Mouse (Mus musculus): Measurements from ENCODE around the gene Ippk. TPM values are rescaled to one million over a fixed set of nuclear protein-coding genes. Genes with fewer than 3 reads are reported as not detected.

Gene Ippk
- polyA plus RNA-seq, 1 experiment from 2014 or later, result 19.5 TPM

Other genes starting within 250 kb of the Ippk start
- gene Ninj1, start 233.8 kb upstream of the Ippk start, polyA plus RNA-seq (2016; fragmentation: Nextera tagmentation; extraction: Ambion mirVana), result 26.3 and 28.3 TPM in 2 replicates
- gene Card19, start 205.2 kb upstream of the Ippk start, polyA plus RNA-seq (2016; fragmentation: Nextera tagmentation; extraction: Ambion mirVana), result 25.8 and 27.4 TPM in 2 replicates
- gene Susd3, start 172.5 kb upstream of the Ippk start, polyA plus RNA-seq (2016; fragmentation: Nextera tagmentation; extraction: Ambion mirVana), result 1.4 and 1.6 TPM in 2 replicates
- gene Fgd3, start 100.9 kb upstream of the Ippk start, polyA plus RNA-seq (2016; fragmentation: Nextera tagmentation; extraction: Ambion mirVana), result 0.98 TPM in 2 replicates
- gene Bicd2, start 79.7 kb upstream of the Ippk start, polyA plus RNA-seq (2016; fragmentation: Nextera tagmentation; extraction: Ambion mirVana), result 31.8 and 32.0 TPM in 2 replicates
- gene Tes3-ps, start 72.1 kb downstream of the Ippk start, polyA plus RNA-seq (2016; fragmentation: Nextera tagmentation; extraction: Ambion mirVana), result 1.1 and 1.5 TPM in 2 replicates
- 0.52 and 0.63 TPM in 2 replicates for gene Ecm2, start 83.6 kb downstream of the Ippk start, polyA plus RNA-seq (2016; fragmentation: Nextera tagmentation; extraction: Ambion mirVana)
- 0.07 and 0.17 TPM in 2 replicates for gene Aspn, start 123.2 kb downstream of the Ippk start, polyA plus RNA-seq (2016; fragmentation: Nextera tagmentation; extraction: Ambion mirVana)
- 0.82 and 1.6 TPM in 2 replicates for gene Omd, start 161.2 kb downstream of the Ippk start, polyA plus RNA-seq (2016; fragmentation: Nextera tagmentation; extraction: Ambion mirVana)
- gene Ogn, start 186.8 kb downstream of the Ippk start, polyA plus RNA-seq (2016; fragmentation: Nextera tagmentation; extraction: Ambion mirVana), result 2.7 and 5.3 TPM in 2 replicates
- 31.9 and 35.1 TPM in 2 replicates for gene Cenpp, start 231.5 kb downstream of the Ippk start, polyA plus RNA-seq (2016; fragmentation: Nextera tagmentation; extraction: Ambion mirVana)
- gene Nol8, start 231.8 kb downstream of the Ippk start, polyA plus RNA-seq (2016; fragmentation: Nextera tagmentation; extraction: Ambion mirVana), result 15.2 and 23.1 TPM in 2 replicates

Data from hindbrain, embryonic 10.5 days (tissue).